Mouse (Mus musculus): ENCODE data around the gene Kdelr1. TPM values are rescaled to one million over a fixed set of nuclear protein-coding genes. Genes with fewer than 3 reads are reported as not detected.
"Not testable (repeated sequence)": the region's sequence is repeated elsewhere in the genome, so short reads cannot be mapped to it uniquely, and the experiment has no call there.

The Kdelr1 gene
- total RNA-seq, 4 experiments from 2014 or later, result 68.0 to 73.7 (median 70.1) TPM

DNA sequence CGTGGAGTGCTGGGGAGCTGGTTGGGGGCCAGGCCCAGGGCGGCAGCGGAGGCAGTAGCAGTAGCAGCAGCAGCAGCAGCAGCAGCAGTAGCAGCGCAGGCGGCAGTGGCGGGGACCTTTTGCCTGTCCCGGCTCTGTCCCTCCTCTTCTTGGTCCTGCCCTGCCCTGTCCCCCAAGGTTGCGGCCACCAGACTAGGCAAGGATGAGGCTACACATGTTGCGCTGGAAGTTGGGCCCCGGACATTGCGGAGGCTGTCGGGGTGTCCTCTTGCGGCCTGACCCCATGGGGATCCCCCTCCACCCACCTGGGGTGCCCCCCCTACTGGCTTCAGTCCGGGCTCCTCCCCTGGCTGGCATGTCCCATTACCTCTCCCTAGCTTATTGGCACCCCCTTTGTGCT is 2.8 kb upstream of the Kdelr1 start:
- no peak for DNase-seq (ENCODE audit: low spot score in 2 of 2)

DNA sequence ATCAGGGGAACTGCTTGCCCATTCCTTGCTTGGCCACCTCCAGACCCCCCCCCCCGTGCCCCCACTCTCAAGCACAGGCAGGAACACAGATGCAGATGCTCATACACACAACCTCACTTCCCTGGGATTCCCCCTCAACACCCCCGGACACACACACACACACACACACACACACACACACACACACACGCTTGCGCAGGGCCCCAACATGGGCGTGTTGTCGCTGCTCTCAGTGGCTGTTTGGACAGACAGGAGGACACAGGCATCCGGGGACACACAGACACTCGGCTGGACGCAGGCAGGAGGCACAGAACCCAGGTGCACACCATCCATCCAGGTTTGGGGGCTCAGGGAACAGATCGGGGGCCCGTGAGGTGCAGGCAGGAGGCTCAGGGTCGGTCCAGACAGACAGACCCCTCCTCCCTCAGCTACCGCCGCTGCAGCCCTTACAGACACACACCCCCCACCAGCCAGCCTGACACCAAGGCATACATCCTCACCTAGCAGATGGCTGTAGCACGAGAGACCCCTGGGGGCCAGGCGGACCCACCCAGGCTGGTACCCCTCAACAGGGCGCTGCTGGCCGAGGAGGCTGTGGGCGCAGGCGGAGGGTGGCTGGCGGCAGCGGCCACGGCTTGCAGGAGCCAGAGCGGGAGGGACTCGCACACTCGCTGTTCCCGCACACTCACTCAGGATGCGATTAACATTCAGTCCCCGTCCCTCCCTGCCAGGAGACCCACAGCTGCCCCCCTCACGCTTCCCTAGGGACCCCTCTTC is 2.1 kb upstream of the Kdelr1 start:
- no peak for DNase-seq (ENCODE audit: low spot score in 2 of 2)

DNA sequence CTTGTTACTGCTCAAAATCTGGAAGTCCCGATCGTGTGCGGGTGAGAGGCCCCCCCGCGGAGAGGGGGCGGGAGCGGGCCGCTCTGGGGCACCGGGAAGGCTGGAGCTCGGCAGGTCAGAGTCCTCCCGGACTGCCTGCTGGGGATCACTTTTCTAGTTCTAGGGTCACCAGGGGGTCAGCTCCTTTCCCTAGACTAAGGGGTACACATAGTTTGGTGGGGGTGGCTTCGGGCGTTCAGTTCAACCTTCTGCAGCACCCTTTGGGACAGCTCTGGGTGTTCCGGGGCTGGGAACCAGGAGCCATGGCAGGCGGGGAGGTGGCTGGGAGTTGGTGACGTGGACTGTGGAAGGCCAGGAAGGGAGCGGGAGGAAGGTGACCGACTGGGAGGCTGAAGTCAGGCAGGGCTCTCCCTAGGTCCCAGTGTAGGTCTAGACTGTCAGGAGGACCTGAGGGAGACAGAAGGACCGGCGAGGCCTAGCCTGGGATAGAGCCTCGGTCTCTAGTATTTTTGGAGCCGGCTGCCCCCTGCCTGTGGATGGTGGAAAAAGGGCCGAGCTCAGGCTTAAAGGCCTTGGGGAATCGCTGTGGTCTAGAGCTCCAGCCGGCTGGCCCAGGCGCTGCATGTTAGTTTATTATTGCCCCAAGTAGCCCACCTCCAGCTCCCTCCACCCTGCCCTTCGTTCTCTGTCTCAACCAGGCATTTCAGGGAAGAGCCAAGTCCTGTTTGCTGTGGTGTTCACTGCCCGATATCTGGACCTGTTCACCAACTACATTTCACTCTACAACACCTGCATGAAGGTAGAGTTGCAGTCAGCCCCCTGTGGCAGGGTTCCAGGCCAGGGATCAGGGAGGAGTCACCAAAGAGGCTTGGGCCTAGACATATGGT is 732 bp downstream of the Kdelr1 start:
- DNase-seq (ENCODE audit: low spot score in 2 of 2), result peak in 1 of 2 experiments; percentile 17

DNA sequence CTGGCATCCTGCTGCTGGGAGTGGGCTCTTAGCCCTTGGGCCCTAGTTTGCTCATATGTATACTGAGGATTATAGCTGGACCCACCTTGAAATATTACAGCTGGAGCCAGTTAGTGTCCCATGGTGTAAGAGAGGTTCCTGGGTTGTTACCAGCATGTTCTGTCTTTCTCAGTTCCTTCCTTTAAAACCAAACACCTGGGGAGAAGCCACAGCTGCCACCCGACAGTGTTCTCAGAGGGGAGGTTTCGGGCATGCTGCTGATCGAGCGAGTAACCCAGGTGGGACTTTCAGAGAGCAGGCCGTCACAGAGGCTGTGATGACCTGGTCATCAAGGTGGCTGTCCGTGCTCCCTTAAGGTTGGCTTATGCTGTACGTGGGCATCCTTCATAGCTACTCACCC is 4.3 kb downstream of the Kdelr1 start:
- no peak for DNase-seq (ENCODE audit: low spot score in 2 of 2)

DNA sequence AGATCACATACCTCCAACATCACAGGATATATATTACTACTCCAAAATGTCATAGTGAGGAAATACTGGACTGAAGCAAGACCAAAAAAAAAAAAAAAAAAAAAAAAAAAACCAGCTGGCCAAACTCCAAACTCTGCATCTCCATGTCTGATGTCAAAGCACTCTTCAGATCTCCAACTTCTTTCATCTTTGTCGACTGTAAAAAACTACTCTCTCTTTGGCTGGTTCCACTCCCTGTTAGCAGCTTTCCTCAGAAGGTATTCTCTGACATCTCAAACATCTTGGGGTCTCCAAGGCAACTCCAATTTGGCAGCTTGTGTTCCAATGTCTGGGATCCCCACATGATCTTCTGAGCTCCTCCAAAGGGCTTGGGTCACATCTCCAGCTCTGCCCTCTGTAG is 5.7 kb downstream of the Kdelr1 start, which contains the start of gene Grin2d:
Gene Grin2d (minus strand): TSS at position 101 of the 400 bp plus-strand sequence.
- not testable (repeated sequence) for DNase-seq (ENCODE audit: low spot score in 2 of 2)

DNA sequence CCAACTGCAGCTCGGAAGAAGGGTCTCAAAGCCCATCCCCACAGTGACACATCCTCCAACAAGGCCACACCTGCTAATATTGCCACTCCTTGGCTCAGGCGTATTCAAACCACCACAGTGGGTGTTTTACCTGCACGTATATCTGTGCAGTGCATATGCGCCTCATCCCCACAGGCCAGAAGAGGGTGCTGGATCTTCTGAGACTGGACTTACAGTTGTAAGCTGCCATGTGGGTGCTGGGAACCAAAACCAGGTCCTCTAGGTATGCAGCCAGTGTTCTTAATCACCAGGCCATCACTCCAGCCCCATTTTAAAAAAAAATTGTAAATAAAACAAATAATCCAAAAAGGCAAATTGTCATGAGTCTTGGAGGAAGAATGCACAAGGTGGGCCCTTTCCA is 8.0 kb downstream of the Kdelr1 start:
- DNase-seq (ENCODE audit: low spot score in 2 of 2), result no peak

DNA sequence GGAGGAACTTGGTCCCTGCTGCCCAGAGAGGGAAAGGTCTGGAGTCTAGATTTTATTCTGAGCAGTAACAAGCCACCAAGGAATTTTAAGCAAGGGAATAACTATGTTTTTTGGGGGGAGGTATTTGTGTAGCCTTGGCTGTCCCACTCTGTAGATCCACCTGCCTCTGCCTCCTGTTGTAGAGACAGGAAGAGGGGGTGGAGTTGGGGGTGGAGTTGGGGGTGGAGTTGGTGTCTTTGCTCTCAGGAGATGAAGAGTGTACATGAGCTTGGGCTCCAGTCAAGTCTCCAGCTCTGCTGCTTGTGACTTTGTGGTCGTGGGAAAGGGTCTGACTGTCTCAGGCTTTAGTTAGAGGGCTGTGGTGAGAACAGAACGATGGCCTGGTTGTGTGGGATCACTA is 8.4 kb downstream of the Kdelr1 start:
- no peak for DNase-seq (ENCODE audit: low spot score in 2 of 2)

DNA sequence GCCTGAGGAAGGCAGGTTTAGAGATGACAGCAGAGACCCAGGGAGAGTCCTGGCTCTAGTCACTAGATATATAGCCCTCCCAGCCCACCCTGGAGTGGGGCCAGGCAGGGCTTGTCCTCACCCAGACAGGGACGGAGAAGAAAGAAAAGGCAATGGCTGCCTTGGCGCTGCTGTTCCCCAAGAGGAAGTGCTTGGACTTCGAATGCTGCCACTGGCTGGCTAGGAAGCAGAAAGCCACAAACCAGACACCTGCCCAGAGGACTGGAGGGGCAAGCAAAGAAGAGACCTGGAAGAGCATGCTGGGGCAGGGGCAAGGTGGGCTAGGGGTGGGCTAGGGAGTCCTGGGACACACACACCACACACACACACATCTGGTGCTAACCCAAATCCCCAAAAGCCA is 14.7 kb downstream of the Kdelr1 start:
- no peak for DNase-seq (ENCODE audit: low spot score in 2 of 2)

DNA sequence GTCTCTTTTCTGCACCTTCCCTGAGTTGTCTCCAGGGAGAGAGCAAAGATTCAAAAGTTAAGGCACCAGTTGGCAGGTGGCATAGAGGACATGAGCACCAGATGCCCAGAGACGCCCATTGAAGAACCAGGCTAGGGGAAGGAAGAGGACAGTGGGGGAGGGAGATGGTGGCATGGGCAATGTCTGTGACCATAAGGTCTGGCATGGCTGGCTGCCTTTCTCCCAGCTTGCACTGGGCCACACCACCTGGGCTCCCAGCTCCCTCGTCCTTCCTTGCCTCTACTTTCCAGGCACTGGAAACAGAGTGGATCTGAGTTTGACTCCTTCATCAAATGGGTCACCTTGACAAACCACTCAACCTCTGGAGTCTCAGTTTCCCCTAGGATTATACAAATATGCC is 20.1 kb downstream of the Kdelr1 start:
- no peak for DNase-seq (ENCODE audit: low spot score in 2 of 2)

DNA sequence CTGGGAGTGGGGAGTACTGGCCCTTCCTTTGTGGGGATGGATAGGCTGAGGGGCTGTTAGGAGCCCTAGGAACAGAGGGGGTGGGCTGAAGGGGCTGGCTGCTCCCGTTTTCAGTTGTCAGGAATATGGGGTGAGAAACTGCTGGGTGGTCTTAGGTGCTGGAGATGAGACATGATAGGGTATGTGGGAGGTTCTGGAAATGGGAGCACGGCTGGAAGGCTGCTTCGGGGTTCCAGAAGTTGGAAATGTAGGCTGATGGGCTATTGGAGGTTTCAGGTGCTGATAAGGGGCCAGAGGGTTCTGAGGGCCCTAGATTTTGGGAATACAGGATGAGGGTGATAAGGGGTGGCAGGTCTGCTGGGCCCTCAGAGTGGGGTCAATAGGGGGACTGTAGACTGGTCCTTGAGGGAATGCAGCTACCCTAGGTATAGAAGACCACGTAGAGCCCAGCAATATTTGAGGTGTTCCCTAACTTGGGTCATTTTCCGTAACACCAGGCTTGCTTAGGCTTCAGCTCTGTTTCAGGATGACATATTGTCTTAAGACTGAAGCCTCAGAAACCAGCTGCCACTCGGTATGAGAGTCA is 23.5 kb downstream of the Kdelr1 start:
- DNase-seq (ENCODE audit: low spot score in 2 of 2), result no peak

DNA sequence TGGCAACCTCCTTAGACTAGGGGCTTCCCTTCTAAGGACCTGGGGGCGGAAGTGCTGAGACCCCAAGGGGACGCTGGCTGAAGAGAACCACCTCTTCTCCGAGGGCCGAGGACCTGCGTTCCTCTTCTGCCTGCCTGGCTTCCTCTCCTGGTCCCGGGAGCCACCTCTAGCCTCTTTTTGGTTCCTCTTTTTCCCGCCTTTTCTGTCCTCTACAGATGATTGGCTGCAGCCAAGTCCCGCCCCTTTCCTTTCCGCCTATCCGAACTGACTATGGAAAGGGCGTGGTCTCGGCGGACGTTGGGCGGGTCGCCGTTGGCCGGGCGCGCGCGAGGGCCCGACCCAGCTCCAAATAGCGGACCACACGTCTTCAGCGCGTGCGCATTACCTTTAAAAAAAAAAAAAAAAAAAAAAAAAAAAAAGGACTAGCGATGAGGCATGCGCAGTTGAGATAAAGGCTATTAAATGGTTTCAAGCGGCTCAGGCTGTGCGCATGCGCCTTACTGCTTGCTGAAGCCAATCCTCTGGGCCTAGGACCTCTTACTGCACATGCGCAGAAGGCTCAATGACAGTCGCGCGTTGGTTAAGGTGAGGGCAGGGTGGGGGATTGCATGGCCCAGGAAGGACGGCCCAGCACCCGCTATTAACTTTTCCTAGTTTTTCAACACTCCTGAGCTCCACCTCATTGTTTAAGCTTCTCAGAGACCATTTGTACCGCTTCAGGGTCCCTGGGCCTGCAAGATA is 24.1 kb downstream of the Kdelr1 start, which contains the start of the genes Syngr4 and Tmem143:
Gene Syngr4 (minus strand): TSS at position 198 of the 741 bp plus-strand sequence.
Gene Tmem143 (plus strand): TSS at position 425 of the 741 bp plus-strand sequence.
- DNase-seq (ENCODE audit: low spot score in 2 of 2), result peak; percentile 96 to 97

DNA sequence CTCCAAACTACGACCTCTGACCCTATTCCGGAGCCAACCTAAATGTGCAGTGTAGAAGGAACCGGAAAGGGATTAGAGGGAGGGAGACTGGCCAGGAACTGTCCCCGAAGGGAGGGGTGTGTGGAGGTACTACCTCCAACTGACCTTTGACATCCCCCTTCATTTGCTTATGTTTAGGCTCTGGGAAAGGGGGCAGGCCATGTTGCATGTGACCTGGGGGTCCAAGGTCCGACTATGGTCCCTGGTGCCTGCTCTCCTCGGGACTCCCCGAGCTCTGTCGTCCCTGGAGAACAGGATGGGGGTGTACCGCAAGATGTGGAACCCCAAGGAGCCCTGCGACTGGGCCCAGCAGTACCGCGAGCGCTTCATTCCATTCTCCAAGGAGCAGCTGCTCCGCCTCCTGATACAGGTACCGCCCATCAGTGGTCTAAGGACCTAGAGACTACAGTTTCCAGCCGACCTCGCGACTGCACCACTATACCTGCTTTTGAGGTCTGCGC is 24.7 kb downstream of the Kdelr1 start:
- DNase-seq (ENCODE audit: low spot score in 2 of 2), result no peak

DNA sequence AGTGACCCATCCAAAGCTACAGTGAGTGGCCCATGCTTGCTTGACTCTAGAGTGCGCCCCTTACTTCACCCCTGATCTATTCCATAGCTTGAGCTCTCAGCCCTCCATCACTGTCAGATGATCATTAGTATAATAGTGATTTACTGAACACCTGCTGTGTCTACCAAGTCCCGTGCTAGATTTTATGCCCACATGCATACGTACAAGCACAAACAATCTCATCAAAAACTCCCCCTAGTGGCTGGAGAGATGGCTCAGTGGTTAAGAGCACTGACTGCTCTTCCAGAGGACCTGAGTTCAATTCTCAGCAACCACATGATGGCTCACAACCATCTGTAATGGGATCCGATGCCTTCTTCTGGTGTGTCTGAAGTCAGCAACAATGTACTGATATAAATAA is 25.6 kb downstream of the Kdelr1 start:
- not testable (repeated sequence) for DNase-seq (ENCODE audit: low spot score in 2 of 2)

DNA sequence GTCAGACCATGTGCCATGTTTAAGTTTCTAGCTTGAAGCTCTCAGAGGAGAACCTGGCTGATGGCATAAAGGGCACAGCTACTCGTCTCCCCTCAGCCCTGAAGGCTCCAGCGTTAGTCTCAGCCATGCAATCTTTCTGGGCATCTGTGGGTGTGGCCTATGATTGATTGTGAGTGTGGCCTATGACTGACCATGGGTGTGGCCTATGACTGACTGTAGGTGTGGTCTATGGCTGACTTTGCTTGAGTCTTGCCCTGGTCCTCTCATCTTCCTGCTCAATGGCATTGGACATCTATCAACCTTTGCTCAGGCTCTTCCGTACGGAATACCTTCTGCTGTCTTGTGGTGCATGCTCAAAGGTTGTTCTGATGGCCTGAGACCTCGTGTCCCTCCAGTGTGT is 29.0 kb downstream of the Kdelr1 start:
- no peak for DNase-seq (ENCODE audit: low spot score in 2 of 2)

DNA sequence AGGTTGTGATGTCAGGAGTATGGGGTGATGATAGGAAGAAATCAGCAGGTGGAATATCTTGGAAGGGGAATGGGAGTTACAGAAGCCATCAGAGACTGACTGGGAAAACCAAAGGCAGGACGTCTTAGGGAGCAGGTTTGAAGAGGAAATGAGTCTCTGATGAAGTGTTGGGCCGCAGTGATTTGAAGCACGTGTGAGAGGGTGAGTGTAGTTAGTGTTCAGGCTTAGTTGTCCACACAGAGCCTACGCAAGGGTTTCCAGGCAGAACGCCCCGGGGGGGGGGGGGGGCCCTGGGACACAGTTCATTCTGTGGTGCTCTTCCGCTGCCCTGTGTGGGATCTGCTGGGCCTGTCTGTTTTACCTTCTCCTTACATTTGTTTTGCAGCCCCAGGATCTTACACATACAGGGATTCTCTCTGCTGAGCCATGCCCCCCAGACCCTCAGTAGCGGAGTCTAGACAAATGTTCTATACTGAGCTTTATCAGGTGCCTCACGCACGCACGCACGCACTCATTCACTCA is 30.0 kb downstream of the Kdelr1 start:
- DNase-seq (ENCODE audit: low spot score in 2 of 2), result no peak

DNA sequence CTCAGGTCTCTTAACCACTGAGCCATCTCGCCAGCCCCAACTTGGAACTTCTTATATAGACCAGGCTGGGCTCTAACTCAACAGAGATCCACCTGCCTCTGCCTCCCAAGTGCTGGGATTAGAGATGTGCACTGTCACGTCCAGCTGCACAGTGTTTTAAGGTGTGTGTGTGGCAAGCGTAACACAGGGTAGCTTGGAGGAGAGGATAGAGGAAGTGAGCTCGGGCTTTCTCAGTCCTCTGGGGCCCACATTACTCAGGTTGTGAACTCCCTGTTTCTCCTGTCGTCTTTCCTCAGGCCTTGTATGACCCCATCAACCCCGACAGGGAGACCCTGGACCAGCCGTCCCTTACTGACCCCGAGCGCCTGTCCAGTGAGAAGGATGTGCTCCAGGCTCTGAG is 34.0 kb downstream of the Kdelr1 start:
- DNase-seq (ENCODE audit: low spot score in 2 of 2), result no peak

DNA sequence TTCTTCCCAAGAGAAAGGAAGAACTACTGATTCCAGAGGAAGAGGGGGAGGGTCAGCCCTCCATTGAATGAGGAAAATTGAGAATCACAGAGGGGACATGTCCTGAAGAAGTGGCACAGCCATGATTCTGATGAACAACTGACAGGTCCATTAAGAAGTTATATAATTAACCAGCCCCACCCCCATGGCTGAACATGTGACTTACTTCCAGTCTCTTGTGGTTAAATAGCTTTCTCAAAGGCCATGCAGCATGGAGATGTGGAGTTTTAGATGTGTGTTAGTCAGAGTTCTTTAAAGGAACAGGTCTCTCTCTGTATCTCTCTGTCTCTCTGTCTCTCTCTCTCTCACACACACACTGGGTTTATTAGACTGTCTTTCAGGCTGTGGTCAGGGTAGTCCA is 35.8 kb downstream of the Kdelr1 start:
- DNase-seq (ENCODE audit: low spot score in 2 of 2), result no peak

DNA sequence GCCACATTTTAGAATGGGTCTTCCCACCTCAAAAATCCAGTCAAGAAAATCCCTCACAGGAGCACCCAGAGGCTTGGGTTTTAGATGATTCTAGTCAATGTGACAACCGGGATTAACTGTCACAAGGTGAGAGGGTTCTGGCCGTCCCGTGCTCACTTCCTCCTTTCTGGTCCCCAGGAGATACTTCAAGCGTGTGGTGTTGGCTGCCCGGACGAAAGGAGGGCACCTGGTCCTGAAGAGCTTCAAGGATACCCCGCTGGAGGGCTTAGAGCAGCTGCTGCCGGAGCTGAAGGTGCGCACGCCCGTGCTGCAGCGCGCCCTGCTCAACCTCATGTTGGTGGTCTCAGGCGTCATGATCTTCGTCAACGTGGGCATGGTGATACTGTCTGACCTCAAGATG is 36.6 kb downstream of the Kdelr1 start:
- no peak for DNase-seq (ENCODE audit: low spot score in 2 of 2)

DNA sequence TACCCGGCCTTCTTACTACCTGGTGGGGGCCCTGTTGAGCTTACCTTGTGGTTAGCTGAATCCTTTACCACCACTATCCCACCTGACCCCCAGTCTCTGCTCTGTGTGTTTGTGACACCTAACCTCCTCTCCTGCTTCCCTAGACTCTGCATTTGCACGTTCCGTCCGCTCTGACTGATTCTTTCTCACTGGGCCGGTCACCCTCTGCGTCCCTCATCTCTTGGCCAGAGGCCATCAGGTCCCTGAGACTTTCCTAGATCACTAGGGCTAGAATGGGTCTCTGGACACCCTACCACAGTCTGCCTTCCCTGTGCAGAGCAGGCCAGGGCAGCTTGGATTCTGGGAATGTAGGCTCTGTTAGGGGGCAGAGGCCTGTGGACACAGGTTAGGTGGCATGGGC is 41.5 kb downstream of the Kdelr1 start:
- no peak for DNase-seq (ENCODE audit: low spot score in 2 of 2)

DNA sequence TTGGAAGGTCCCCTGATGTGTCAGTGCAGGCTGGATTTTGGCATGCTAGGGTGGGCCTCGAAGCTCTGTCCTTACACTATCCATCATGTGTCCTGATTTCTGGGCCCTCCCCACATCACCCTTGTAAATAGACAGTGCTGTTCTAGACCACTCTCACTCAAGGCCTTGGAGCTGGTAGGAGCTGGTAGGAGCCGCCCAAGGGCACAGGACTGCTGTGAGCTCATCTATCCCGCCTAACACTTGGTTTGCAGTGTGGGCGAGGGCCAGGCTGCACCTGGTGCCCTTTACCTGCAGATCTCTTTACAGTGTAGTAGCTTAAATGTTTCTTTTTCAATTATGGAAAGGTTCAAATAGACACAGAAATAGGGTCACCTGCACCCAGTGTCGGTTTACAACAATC is 42.4 kb downstream of the Kdelr1 start:
- no peak for DNase-seq (ENCODE audit: low spot score in 2 of 2)

Measured in gastrocnemius, adult 8-10 months (tissue).